Mouse (Mus musculus): ENCODE data around the gene Pofut1. TPM values are rescaled to one million over a fixed set of nuclear protein-coding genes. Genes with fewer than 3 reads are reported as not detected.

The Pofut1 gene
- 45.7 and 49.7 TPM in 2 replicates for polyA plus RNA-seq (2011; ENCODE audit: insufficient read length, low read depth, missing spikeins)

- TF ChIP-seq CTCF (IDR thresholded peaks at IDR 0.05; ENCODE audit: borderline replicate concordance, insufficient read depth, low read length) (no peak), POLR2A (IDR thresholded peaks at IDR 0.05; ENCODE audit: low read depth, low read length) (peak; percentile 37)
- peak within 1 kb of the TSS; percentile 92 for H3K27ac ChIP-seq (ENCODE audit: insufficient read depth, low read length)
- peak within 1 kb of the TSS; percentile 99 for H3K4me3 ChIP-seq (ENCODE audit: insufficient read depth, low read length)
- peaks cover 15% of the 10 kb centered on the region for H3K4me1 ChIP-seq (ENCODE audit: control insufficient read depth, insufficient read depth, low read length)
Observed at GRCm38 (mm10) chr2:153241250-153242014, at the start of gene Pofut1, which contains the start of gene Plagl2. Pofut1 (plus strand) TSS chr2:153241533. Plagl2 (minus strand) TSS chr2:153241426.

GRCm38 (mm10) chr2:153194255-153194654, 47.1 kb upstream of the Pofut1 start:
- H3K4me1 ChIP-seq (ENCODE audit: control insufficient read depth, insufficient read depth, low read length): no peaks in the 10 kb centered on the region
- H3K27ac ChIP-seq (ENCODE audit: insufficient read depth, low read length): no peak overlapping the region
- TF ChIP-seq CTCF (IDR thresholded peaks at IDR 0.05; ENCODE audit: borderline replicate concordance, insufficient read depth, low read length) (no peak), POLR2A (IDR thresholded peaks at IDR 0.05; ENCODE audit: low read depth, low read length) (no peak)
- H3K4me3 ChIP-seq (ENCODE audit: insufficient read depth, low read length): no peak overlapping the region

GRCm38 (mm10) chr2:153198485-153198884, 42.8 kb upstream of the Pofut1 start:
- H3K4me3 ChIP-seq (ENCODE audit: insufficient read depth, low read length): no peak overlapping the region
- H3K4me1 ChIP-seq (ENCODE audit: control insufficient read depth, insufficient read depth, low read length): no peaks in the 10 kb centered on the region
- TF ChIP-seq POLR2A (IDR thresholded peaks at IDR 0.05; ENCODE audit: low read depth, low read length) (no peak), CTCF (IDR thresholded peaks at IDR 0.05; ENCODE audit: borderline replicate concordance, insufficient read depth, low read length) (no peak)
- H3K27ac ChIP-seq (ENCODE audit: insufficient read depth, low read length): no peak overlapping the region

DNA sequence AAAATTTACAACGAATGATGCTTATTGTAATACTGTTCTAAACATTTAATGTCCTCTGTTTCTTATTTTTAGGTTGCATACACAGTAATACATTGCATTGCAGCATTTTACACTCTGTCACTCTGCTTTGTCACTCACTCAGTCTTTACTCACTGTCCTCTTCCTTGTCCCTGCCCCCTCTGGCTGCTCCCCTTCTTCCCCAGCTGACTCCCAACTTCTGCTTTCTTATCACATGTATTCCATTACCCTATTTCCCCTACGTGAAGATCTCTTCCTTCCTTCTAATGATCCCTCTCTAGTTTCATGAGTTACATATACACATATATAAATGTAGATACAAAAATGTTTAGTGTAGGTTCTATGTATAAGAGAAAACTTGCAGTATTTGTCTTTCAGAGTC, 42.2 kb upstream of the Pofut1 start:
- H3K4me3 ChIP-seq (ENCODE audit: insufficient read depth, low read length): no peak overlapping the region
- no peak for TF ChIP-seq POLR2A (IDR thresholded peaks at IDR 0.05; ENCODE audit: low read depth, low read length)
- TF ChIP-seq CTCF (IDR thresholded peaks at IDR 0.05; ENCODE audit: borderline replicate concordance, insufficient read depth, low read length): no peak
- H3K4me1 ChIP-seq (ENCODE audit: control insufficient read depth, insufficient read depth, low read length): no peaks in the 10 kb centered on the region
- no peak overlapping the region for H3K27ac ChIP-seq (ENCODE audit: insufficient read depth, low read length)

- H3K27ac ChIP-seq (ENCODE audit: insufficient read depth, low read length): no peak overlapping the region
- H3K4me3 ChIP-seq (ENCODE audit: insufficient read depth, low read length): no peak overlapping the region
- TF ChIP-seq CTCF (IDR thresholded peaks at IDR 0.05; ENCODE audit: borderline replicate concordance, insufficient read depth, low read length): no peak
- TF ChIP-seq POLR2A (IDR thresholded peaks at IDR 0.05; ENCODE audit: low read depth, low read length): no peak
- H3K4me1 ChIP-seq (ENCODE audit: control insufficient read depth, insufficient read depth, low read length): no peaks in the 10 kb centered on the region
Observed at GRCm38 (mm10) chr2:153202766-153203165, 38.6 kb upstream of the Pofut1 start.

DNA sequence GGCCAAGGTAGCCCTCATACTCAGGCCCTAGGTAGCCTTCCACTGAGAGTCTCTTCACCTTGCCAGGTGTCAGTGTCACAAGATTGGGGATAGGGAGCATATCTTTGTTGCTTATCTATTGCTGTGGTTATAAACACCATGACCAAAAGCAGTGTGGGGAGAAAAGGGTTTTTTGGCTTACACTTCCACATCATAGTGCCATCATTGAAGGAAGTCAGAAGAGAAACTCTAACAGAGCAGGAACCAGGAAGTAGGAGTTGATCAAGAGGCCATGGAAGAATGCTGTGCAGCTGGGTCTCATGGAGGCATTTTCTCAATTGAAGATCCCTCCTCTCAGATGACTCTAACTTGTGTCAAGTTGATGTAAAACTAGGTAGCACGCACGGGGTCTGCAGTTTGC, 33.2 kb upstream of the Pofut1 start:
- TF ChIP-seq POLR2A (IDR thresholded peaks at IDR 0.05; ENCODE audit: low read depth, low read length) (no peak), CTCF (IDR thresholded peaks at IDR 0.05; ENCODE audit: borderline replicate concordance, insufficient read depth, low read length) (no peak)

DNA sequence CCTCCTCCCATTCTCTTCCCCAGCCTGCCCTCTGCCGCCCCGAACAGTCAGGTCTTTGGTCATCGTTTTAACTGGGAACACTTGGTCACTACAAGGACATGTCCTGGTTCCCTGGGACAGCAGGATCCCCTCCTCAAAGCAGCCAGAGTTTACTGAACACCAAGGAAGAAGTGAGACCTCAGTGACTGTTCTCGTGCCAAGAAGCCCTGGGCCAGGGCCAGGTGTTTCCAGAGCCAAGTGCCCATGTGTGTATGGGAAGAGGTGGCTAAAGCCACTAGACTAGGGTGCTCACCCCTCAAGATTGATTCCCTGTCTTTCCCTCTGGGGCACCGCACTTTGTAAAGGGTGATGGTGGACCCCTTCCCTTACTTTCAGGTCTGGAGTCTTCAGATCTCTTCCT, 32.0 kb upstream of the Pofut1 start:
- Histone ChIP-seq H3K4me1 (ENCODE audit: control insufficient read depth, insufficient read depth, low read length) (no peaks in the 10 kb centered on the region), H3K4me3 (ENCODE audit: insufficient read depth, low read length) (no peak overlapping the region), H3K27ac (ENCODE audit: insufficient read depth, low read length) (no peak overlapping the region)
- TF ChIP-seq CTCF (IDR thresholded peaks at IDR 0.05; ENCODE audit: borderline replicate concordance, insufficient read depth, low read length) (no peak), POLR2A (IDR thresholded peaks at IDR 0.05; ENCODE audit: low read depth, low read length) (no peak)

More for the DNA sequence above, 33.2 kb upstream of the Pofut1 start:
- Histone ChIP-seq H3K27ac (ENCODE audit: insufficient read depth, low read length) (no peak overlapping the region), H3K4me3 (ENCODE audit: insufficient read depth, low read length) (no peak overlapping the region), H3K4me1 (ENCODE audit: control insufficient read depth, insufficient read depth, low read length) (no peaks in the 10 kb centered on the region)

GRCm38 (mm10) chr2:153211451-153211850, 29.9 kb upstream of the Pofut1 start:
- Histone ChIP-seq H3K27ac (ENCODE audit: insufficient read depth, low read length) (no peak overlapping the region), H3K4me1 (ENCODE audit: control insufficient read depth, insufficient read depth, low read length) (peaks cover 2% of the 10 kb centered on the region; the same call in 1 of the 2 replicates), H3K4me3 (ENCODE audit: insufficient read depth, low read length) (no peak overlapping the region)
- TF ChIP-seq CTCF (IDR thresholded peaks at IDR 0.05; ENCODE audit: borderline replicate concordance, insufficient read depth, low read length): no peak
- TF ChIP-seq POLR2A (IDR thresholded peaks at IDR 0.05; ENCODE audit: low read depth, low read length): no peak

GRCm38 (mm10) chr2:153213351-153213750, 28.0 kb upstream of the Pofut1 start:
- TF ChIP-seq POLR2A (IDR thresholded peaks at IDR 0.05; ENCODE audit: low read depth, low read length): no peak
- no peak for TF ChIP-seq CTCF (IDR thresholded peaks at IDR 0.05; ENCODE audit: borderline replicate concordance, insufficient read depth, low read length)
- no peak overlapping the region for H3K4me3 ChIP-seq (ENCODE audit: insufficient read depth, low read length)
- H3K4me1 ChIP-seq (ENCODE audit: control insufficient read depth, insufficient read depth, low read length): peaks cover 2% of the 10 kb centered on the region; the same call in 1 of the 2 replicates
- H3K27ac ChIP-seq (ENCODE audit: insufficient read depth, low read length): no peak overlapping the region

- H3K4me1 ChIP-seq (ENCODE audit: control insufficient read depth, insufficient read depth, low read length): peaks cover 2% of the 10 kb centered on the region; the same call in 1 of the 2 replicates
- H3K4me3 ChIP-seq (ENCODE audit: insufficient read depth, low read length): no peak overlapping the region
- TF ChIP-seq CTCF (IDR thresholded peaks at IDR 0.05; ENCODE audit: borderline replicate concordance, insufficient read depth, low read length) (no peak), POLR2A (IDR thresholded peaks at IDR 0.05; ENCODE audit: low read depth, low read length) (no peak)
- H3K27ac ChIP-seq (ENCODE audit: insufficient read depth, low read length): no peak overlapping the region
Observed at GRCm38 (mm10) chr2:153214771-153215259, 26.5 kb upstream of the Pofut1 start.
